Mouse (Mus musculus) limb, embryonic 10.5 days (tissue): ENCODE results near the gene Htr1b. TPM values are rescaled to one million over a fixed set of nuclear protein-coding genes. Genes with fewer than 3 reads are reported as not detected.

ENCODE experiments used
- polyA plus RNA-seq: library from polyadenylated mRNA; unstranded; fragments of >200 nt; fragmentation: Nextera tagmentation; extraction: Ambion mirVana; gene quantifications from 2 replicates; pipeline ENCODE4 v1.2.1, GENCODE M21; 2016

The Htr1b gene
- polyA plus RNA-seq, 1 experiment from 2014 or later = not detected

Other genes starting within 250 kb of the Htr1b start
- gene Mei4, start 229.8 kb upstream of the Htr1b start, polyA plus RNA-seq = 0.68 and 0.79 TPM in 2 replicates